Mouse (Mus musculus) kidney, postnatal 4 days (tissue): ENCODE results near the gene Tet3.

ENCODE experiments used
- DNase-seq, 2 experiments: peaks; one replicate each; pipeline ENCODE4 v3.0.0; 2021; ENCODE audit warnings: mixed read lengths in 2 of 2

The Tet3 gene

DNA sequence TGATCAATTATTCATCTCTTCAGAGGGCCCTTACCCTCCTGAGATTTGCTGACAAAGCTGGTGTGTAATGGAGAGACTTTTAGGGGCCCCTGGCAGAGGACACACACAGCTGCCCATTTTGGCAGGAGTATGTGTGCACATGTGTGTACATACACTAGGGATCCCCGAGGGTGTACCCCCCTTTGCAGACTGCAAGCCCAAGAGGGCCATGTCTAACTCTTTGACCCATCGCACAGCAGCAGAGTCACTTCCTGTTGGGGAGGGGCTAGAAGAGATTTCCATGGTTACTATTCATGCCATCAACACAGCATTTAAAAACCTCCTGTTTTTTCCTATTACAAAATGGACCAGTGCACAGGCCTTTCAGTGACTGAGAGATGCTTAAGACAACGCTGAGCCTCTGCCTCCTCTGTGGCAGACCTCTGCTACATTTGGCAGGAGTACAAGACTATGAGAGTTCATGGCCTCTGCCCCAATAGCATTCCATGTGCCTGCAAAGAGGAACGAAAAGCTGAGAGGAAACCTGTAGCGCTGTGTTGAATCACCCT, 46.0 kb downstream of the Tet3 start:
- DNase-seq = peak in 1 of 2 experiments; percentile 32

DNA sequence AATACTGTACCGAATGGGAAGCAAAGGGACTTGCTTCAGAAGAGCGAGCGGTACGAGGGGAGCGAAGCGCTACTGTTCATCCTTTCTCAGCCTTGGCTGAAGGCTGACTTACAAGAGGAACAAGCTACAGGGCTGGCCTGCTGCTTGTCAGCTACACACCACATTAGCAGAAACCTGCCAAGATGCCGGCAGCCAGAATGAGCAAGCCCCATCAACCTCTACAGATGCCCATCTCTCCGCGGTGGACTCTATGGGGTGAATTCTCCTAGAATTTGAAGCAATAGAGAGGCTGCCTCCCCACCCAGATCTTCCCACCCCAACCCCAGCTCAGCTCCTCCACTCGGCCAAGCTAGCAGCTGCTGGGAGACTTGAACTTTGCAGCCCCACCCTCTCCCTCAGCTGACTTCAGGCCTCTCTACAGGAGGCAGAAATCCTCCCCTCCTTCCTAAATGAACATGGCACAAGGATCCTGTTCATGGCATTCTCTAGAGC, 46.5 kb downstream of the Tet3 start:
- no peak for DNase-seq

DNA sequence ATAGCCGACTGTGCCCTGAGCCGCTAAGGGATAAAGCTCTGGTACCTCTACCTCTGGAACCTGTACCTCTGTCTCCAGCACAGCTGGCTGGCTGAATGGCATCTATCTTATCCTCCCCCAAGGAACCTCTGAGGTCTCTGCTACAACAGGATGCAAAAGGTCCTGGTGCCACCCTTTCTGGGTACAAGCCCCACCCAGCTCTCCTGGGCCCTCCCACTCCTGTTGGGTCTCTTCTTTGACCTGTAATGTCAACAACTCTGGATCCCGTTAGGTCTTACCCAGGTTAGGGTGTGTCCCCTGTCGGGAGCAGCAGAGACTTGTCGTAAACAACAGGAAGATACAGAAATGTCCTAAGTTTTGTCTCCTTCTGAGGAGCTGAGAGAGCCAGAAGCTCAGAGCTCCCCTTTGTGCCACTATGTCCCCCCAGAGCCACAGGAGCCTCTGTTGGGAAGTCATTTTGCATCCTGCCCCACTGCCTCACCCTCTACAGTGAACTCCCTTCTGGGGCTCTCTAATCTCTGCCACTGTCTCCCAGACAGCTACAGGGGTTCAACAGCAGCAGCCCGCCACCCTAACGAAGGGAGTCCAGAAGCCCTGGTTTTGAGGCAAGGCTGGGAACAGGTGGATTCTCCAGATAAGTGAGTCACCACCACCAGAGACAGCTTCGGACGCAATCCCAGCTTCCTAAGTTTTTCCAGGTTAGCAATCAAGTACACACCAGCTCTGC, 47.1 kb downstream of the Tet3 start:
- no peak for DNase-seq

DNA sequence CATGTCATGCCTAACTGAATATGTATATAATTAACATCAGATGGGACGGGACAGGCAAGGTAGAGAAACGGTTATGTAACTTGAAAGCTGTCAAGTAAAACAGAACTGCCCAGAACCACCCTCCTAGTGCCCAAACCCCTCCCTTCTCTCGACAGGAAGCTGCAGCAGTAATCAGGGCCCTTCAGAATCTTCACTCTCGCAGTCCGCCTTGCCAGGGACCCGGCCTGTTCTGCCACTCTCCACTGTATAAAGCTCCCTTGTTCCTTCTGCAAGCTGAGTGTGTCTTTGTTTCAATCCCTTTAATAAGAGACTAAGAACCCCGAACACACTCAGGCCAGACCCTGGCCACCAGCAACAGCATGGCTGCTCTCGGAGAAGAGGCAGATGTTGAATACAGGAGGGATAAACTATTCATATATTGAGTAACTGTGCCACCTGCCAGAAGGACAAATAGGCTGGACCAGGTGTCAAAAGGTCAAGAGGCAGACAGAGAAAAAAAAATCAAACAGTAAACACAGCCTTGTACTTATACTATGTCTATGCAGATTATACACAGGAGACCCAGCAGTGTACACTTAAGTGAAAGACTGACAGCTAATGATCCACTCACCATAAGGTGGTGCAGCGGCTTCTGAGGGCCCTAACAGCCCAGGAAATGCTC, 48.7 kb downstream of the Tet3 start:
- DNase-seq = no peak

DNA sequence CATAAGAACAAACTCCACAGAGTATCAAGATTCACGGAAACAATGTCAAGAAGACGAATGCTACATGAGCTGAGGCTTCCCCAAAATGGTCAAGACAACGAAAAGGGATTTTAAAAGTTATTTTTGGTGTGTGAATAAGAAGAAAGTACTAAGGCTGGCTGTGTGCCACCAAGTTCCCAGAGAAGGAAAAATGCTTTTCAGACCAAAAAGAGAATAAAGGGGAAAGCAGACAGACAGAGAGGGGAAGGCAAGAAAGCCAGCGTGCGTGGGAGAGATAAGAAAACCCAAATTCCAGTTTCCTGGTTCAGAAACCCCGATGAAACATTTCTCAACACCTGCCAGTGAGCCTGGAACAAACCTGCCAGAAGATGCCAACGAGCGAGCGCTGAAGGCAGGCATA, 50.4 kb downstream of the Tet3 start:
- DNase-seq = no peak

DNA sequence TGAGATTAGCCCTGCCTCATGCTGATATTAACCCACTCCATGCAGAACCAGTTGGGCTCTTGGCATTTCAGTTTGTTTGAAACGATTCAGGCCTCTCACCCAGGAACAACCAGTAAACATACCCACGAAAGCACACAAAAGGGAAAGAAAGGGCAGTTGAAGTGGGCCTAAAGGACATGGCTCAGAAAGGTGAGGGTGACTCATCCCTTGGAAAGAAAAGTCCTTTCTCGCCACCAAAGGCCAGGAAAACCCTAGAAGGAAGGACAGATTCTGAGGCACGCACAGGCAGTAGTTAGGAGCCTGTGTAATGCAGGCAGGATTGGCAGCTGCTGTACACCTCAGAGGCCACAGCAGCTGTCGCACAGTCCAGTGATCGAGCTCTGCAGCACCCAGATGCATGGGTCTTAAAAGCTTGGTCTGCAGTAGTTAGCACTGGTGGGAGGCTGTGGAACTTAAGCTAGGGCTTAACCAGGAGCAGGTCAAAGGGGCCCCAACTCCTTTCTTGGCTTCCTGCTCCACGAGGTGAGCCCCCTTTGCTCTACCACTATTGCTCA, 53.3 kb downstream of the Tet3 start:
- no peak for DNase-seq

DNA sequence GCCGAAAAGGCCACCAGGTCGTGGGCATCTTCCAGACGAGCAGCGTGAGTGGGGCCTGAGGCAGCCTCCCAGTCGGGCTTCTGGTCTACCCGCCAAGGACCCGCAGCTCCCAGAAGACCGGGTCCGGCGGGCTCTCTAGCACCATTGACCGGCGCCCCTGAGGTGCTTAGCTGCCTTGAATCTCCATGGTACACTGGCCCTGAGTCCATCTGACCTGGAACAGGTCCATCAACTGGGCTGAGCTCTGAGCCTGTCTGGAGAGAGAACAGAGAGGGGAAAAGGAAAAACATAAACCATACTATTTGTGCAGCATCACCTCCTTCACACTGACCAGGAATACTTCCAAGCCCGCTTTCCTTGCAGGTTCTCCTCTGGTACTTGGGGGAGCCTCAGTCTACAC, 54.3 kb downstream of the Tet3 start:
- no peak for DNase-seq

DNA sequence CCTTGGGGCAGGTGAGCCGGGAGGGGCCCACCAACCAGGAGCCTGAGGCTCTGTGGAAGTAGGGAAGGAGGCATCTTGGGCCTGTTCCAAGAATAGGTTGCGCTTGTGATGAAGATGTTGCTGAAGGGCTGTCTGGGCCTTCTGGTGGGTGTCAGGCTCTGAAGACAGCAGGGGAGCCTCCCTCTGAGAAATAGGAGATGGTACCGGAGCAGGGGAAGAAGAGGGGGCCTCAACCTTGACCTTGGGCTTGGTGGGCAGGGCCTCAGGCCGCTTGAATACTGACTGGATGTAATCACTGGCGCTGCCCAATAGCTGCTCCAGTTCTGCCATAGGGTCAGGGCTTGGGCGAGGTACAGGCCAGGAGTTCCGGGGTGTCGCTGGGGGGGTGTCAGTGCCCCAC, 55.4 kb downstream of the Tet3 start:
- DNase-seq = no peak

DNA sequence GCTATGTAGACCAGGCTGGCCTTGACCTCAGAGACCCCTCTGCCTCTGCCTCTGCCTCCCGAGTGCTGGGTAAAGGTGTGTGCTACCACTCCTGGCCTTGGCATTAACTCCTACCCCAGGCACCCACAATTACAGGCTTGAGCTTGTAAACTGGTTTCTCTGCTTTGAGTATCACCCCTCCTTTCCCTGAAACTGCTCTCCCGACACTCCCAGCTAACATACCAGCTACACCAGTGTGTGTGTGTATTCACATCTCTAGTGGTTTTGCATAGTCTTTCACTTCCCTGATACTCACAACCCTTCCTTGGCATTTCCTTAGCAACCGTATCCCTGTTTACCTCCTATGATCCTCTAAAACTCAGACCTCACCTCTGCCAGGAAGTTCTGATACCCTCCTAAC, 59.1 kb downstream of the Tet3 start:
- no peak for DNase-seq

DNA sequence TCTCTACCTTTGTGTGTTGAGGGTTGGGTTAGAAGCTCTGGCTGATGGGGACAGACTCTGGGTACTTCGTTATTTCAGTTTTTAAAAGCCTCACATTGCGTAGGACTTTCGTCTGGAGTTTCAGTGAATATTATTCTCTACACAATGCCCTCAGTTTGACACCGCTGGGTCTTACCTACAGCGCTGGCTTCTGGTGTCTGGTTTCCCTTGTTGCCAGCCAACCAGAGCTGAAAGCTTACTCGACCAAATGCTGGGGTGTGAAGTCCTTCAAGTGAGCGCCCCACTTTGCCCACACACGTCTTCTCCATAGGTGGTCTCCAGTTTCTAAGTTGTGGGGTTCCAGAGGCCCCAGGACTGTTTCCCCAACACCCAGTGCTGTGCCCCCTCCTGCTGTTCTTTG, 61.2 kb downstream of the Tet3 start:
- DNase-seq = no peak

DNA sequence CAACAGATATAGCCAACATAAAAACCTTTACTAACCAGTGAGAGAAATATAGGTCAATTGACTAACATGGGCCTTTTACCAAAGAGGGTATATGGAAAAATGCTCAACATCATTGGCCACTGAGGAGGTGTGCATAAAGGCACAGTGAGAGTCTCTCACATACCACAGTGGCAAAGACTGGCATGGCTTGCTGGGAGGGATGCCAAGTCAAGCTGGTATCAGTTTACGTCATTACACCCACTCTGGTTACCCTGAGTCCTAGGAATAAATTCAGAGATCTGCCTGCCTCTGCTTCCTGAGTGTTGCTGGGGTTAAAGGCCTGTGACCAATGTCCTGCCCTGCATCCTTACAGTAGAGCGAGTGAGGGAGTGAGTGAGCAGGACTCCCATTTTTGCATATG, 62.2 kb downstream of the Tet3 start:
- no peak for DNase-seq

DNA sequence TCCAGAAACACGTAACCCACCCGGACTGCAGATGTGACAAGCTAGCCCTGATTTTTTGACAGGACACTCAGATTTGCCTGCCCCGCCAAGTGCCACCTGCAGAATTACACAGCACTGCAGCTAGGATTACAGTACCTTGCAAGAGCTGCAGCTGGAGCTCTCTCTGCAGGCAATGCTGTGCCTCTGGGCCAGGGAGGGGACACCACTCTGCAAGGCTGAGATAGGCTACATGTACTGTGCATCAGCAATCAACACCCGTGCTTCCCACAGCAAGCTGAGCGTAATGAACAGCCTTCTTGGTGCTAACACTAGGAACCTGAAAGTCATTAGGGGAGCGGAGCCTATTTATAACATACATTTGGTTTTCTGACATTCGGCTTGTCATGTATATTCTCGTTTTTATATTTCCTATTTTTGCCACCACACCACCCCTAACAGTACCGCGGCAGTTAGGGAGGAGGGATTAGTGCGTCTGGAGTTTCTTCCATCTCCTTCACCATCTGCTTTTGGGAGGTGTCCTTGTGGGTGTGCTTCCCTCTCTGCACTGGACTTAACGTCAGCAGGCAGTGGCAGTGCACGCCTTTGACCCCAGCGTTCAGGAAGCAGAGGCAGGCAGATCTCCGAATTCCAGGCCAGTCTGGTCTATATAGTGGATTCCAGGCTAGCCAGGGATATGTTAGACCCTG, 63.2 kb downstream of the Tet3 start:
- no peak for DNase-seq

DNA sequence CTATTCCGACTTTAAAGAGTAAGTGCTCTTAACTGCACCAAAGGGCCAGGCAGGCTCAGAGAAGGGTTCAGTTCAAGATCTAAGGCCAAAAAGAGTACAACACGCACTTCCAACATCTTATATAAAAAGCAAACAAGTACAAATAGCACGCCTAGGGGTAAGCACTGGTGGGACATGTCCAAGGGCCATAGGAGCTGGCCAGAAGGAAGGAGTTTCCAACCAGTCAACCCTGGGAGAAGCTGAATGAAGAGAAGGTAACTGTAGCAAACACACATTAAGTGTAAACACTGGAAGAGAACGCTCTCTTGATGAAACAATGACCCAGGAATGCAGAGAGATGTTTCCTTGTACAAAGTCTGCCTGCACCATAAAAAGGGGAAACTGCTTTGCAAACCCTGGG, 64.8 kb downstream of the Tet3 start:
- DNase-seq = no peak

DNA sequence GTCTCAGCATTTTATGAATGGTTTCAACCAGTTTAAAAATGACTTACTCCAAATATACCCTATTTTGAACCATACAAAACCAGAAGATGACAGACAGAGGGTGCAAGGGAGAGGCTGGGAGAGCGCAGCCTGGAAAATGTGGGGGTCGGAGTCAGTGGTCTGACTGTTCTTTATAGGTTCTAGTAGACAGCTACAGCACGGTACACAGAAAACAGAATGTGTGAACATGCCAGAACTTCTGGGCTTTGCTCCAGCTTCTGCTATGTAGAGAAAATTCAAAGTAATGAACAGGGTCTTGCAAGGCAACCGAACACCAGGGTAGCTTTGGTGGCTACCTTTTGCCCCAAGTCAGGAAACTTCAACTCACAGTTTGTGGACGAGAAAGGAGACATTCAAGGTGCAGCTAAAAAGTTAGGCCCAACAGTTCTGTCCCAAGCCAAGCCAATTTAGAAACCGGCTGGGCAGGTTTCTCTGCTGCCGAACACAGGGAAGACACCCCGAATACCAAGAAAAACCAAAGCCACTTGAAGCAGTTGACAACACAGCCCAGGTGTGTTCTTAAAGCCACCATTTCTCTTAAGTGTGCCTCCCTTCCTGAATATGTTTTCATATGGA, 66.6 kb downstream of the Tet3 start:
- no peak for DNase-seq

DNA sequence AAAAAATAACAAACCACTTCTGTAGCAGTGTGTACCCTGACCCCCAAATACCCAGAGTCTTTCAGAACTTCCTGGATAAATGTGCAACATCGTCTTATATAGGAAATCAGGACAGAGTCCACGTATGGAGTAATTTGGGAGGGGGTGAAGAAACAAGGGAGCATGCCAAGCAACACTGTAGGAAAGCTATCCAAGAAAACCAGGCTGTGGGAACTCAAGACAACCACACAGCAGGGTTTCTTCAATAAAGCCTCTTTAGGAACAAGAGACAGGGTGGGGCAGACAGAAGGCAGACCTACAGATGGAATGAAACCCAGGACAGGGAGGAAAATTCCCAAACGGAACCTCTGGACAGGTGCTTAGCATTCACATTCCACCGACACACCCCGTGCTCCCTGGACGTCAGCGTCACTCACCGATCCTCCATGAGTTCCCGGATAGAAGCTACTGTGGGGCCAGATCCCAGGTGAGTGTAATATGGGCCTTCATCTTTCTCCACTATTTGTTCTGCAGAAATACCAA, 73.3 kb downstream of the Tet3 start:
- no peak for DNase-seq

DNA sequence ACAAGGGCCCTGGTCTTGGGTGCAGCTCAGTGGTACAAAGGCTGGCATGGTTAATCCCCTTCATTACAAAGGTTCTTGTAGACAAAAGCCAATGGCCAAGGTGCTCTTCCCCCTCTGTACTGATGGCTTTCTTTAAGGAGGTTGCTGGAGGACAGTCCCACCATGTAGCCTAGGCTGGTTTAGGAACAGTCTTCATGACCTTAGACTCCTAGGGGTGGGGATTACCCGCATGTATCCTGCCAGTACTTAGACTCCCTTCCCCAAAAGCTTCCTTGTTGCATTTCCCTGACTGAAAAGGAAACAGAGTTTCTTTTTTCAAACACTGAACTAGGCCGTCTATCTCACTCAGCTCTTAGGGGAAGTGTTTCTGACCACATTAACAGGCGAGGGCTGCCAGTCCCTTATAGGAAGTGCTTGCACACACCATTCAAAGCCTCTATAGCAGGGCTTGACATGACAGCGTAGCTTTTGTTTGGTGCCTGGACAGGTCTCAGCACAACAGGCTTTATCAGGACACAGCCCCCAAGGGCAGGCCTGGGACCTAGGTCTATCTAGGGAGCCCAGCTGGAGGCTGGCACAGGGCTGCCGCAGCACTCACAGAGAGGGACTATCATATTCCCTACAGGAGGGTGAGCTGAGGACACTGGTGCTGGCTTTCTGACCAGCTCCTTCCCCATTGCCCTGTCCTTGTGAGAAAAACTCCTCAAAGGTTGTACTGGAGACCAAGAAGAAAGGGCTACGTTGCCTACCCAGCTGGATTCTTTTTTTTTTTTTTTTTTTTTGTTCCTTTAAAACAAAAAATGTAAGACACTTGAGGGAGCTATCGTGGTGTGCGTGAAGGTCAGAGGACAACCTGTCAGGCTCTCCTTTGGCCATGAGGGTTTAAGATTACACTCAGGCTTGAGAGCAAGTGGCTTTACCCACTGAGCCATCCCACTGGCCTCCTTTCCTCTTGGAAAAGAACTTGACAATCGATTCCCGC, 77.1 kb downstream of the Tet3 start:
- no peak for DNase-seq

DNA sequence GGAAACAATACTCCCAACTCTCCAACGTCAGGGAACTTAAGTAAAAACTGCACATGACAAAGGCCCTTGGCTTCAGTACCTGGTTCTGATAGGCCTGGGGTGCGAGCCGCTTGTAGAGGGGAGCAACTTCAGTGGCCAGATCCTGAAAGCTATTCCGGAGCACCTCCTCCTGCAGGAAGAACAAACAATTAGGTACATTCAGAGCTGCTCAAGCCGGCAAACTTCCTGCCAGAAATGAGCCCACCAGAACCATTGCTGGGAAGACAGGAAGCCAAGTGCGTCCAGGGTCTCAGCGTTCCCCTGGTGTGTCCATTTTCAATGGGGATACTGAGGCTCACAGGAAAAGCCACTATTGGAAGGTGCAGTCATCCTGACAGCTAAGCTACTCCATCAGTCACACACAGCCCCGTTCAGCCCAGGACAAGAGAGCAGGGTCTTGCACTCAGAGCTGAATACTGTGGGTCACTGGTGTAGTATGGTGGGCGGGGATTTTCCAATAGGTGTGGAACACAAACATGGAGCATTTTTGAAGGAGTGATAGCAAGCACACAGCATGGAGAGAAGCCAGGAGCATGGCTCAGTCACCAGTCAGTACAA, 85.1 kb downstream of the Tet3 start:
- DNase-seq = no peak

DNA sequence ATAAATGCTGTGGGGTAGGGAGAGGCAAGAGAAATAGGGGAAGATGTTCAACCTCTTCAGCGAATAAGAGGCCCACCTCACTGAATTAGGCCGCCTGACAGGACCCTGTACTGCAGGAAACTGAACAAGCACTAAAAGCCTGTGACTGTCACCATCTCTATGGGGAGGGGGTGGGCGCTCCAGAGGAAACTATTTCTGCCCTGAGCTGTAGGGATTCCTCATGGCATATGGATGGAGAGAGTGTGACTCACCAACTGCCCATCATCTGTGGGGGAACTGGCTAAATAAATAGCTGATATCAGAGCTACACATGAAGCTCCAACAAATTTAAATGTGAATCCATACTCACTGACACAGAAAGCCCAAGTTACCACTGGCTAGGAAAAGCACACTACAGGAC, 87.5 kb downstream of the Tet3 start:
- no peak for DNase-seq

DNA sequence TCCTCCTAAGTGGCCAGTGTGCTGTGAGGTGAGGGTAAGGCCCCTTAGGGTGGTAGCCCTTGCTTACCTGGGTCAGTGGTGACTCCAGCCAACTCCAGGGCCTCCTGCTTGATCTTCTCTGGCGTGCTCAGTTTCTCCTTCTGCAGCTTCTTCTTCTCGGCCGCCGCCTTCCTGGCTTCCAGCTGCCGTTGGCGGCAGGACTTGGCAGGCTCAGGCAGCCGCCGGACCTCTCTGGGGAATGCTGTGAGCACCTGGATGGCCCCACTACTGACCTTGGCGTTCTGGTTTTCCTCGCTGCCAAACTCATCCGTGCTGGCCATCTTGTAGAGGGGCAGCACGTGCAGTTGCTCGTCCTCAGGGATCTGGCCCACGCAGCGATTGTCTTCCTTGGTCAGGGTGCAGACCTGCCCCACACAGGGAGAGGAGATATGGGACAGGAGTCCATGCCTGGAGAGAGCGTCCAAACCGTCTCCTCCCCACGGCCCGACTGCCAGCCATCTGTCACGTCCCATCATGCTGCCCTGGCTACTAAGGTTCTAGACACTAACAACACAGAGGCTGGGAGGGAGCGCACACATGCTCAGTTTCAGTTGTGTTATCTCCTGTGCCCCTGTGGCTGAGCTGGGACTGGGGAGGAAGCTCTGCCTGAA, 88.4 kb downstream of the Tet3 start:
- DNase-seq = no peak

DNA sequence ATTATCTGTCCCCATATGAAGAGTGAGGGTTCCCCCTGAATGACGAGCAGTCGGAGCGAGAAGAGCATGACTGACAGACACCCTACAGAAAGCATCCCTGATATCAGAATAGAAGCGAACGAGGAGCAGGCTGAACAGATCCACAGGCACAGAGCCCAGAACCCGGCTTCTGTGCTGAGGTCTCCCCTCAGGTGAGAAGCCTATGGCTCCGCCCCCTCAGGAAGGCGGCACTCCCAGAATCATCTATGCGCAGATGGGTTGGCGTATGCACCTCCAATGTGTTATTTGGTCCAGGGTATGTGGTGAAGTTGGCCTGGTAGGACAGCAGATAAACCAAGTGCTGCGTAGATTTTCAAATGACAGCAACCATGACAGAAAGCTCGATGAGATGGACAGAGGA, 95.8 kb downstream of the Tet3 start:
- DNase-seq = no peak
